Mouse (Mus musculus): ENCODE data around the gene Tspan17. TPM values are rescaled to one million over a fixed set of nuclear protein-coding genes. Genes with fewer than 3 reads are reported as not detected.
A peak's percentile ranks its signal among the peaks of the same experiment; 100 is the strongest.

The Tspan17 gene
- total RNA-seq, 1 experiment = 10.4 TPM

DNA sequence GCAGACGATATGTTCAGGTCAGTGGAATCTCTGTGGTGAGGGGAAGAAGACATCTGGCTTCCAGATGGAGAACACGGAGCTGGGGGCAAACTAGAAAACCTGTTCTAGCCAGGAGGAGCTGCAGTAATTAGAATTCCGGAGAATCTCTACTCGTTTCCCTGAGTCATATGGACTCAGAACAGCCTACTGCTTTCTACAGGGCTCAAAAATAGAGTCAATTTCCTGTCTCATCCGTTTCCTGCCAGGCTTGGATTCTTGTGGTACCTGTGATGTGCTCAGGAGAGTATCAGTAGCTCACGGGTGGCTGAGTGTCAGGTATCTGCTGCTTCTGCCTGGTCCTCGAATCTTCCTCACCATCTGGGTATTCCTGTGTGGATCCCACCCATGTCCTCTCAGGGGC lies 22.3 kb downstream of the Tspan17 start:
- H3K27ac ChIP-seq (ENCODE audit: insufficient read depth, low read depth, low read length, poor library complexity, severe bottlenecking) = no peak overlapping the region
- no peaks in the 10 kb centered on the region for H3K9me3 ChIP-seq (ENCODE audit: control insufficient read depth, insufficient read depth, low read depth, low read length)
- H3K9ac ChIP-seq (ENCODE audit: insufficient read depth, low read depth, low read length, poor library complexity, severe bottlenecking) = no peak overlapping the region
- no peak overlapping the region for H3K4me3 ChIP-seq (ENCODE audit: insufficient read depth in 1 of 2, low read depth in 1 of 2, low read length in 2 of 2, poor library complexity in 1 of 2, severe bottlenecking in 1 of 2)
- no peaks in the 10 kb centered on the region for H3K36me3 ChIP-seq (ENCODE audit: control insufficient read depth, insufficient read depth, low read length, poor library complexity, severe bottlenecking)
- in situ Hi-C loops (cut with MboI; ENCODE audit: low sequenced_read_pairs in 2 of 2, unreplicated experiment in 2 of 2) = no loop called here
- TF ChIP-seq CHD2 (IDR thresholded peaks at IDR 0.05; ENCODE audit: low read depth, low read length) (no peak), HCFC1 (IDR thresholded peaks at IDR 0.05; ENCODE audit: borderline replicate concordance, insufficient read depth, low read length) (no peak), ZC3H11A (IDR thresholded peaks at IDR 0.05; ENCODE audit: borderline replicate concordance, low read depth, low read length) (no peak), MAFK (IDR thresholded peaks at IDR 0.05; ENCODE audit: insufficient read depth, low read depth, low read length) (no peak), ZNF384 (IDR thresholded peaks at IDR 0.05; ENCODE audit: low read depth, low read length) (no peak)
- H3K4me1 ChIP-seq (ENCODE audit: control insufficient read depth in 2 of 2, insufficient read depth in 2 of 2, low read length in 2 of 2, poor library complexity in 1 of 2) = no peaks in the 10 kb centered on the region
- DNase-seq (ENCODE audit: low read depth, low spot score) = no peak

DNA sequence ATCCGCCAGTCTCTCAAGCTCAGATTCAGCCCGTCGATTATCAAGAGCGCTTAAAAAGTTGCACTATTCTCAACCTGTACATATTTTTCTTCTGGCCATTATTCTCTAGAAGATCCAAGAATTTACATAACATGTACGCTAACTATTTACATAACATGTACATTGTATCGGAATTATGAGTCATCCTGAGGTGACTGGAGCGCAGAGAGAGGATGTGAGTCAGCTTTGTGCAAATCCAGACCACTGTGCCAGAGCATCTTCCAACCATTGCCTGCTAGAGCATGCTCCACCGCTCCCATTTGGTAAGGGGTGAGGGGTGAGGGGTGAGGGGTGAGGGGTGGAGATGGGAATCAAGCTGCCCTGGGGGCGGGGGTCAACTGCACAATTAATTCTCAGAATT lies 24.2 kb downstream of the Tspan17 start:
- in situ Hi-C loops (cut with MboI; ENCODE audit: low sequenced_read_pairs in 2 of 2, unreplicated experiment in 2 of 2) = no loop called here
- no peak for TF ChIP-seq CHD2 (IDR thresholded peaks at IDR 0.05; ENCODE audit: low read depth, low read length)
- no peak for TF ChIP-seq ZC3H11A (IDR thresholded peaks at IDR 0.05; ENCODE audit: borderline replicate concordance, low read depth, low read length)
- no peak for TF ChIP-seq MAFK (IDR thresholded peaks at IDR 0.05; ENCODE audit: insufficient read depth, low read depth, low read length)
- TF ChIP-seq HCFC1 (IDR thresholded peaks at IDR 0.05; ENCODE audit: borderline replicate concordance, insufficient read depth, low read length) = no peak
- no peak for TF ChIP-seq ZNF384 (IDR thresholded peaks at IDR 0.05; ENCODE audit: low read depth, low read length)
- no peaks in the 10 kb centered on the region for H3K9me3 ChIP-seq (ENCODE audit: control insufficient read depth, insufficient read depth, low read depth, low read length)
- H3K27ac ChIP-seq (ENCODE audit: insufficient read depth, low read depth, low read length, poor library complexity, severe bottlenecking) = no peak overlapping the region
- no peak for DNase-seq (ENCODE audit: low read depth, low spot score)
- peaks cover 0 to 7% of the 10 kb centered on the region in 2 experiments; a peak in 2 of 4 replicates for H3K4me1 ChIP-seq (ENCODE audit: control insufficient read depth in 2 of 2, insufficient read depth in 2 of 2, low read length in 2 of 2, poor library complexity in 1 of 2)
- no peak overlapping the region for H3K9ac ChIP-seq (ENCODE audit: insufficient read depth, low read depth, low read length, poor library complexity, severe bottlenecking)
- H3K4me3 ChIP-seq (ENCODE audit: insufficient read depth in 1 of 2, low read depth in 1 of 2, low read length in 2 of 2, poor library complexity in 1 of 2, severe bottlenecking in 1 of 2) = no peak overlapping the region
- no peaks in the 10 kb centered on the region for H3K36me3 ChIP-seq (ENCODE audit: control insufficient read depth, insufficient read depth, low read length, poor library complexity, severe bottlenecking)

DNA sequence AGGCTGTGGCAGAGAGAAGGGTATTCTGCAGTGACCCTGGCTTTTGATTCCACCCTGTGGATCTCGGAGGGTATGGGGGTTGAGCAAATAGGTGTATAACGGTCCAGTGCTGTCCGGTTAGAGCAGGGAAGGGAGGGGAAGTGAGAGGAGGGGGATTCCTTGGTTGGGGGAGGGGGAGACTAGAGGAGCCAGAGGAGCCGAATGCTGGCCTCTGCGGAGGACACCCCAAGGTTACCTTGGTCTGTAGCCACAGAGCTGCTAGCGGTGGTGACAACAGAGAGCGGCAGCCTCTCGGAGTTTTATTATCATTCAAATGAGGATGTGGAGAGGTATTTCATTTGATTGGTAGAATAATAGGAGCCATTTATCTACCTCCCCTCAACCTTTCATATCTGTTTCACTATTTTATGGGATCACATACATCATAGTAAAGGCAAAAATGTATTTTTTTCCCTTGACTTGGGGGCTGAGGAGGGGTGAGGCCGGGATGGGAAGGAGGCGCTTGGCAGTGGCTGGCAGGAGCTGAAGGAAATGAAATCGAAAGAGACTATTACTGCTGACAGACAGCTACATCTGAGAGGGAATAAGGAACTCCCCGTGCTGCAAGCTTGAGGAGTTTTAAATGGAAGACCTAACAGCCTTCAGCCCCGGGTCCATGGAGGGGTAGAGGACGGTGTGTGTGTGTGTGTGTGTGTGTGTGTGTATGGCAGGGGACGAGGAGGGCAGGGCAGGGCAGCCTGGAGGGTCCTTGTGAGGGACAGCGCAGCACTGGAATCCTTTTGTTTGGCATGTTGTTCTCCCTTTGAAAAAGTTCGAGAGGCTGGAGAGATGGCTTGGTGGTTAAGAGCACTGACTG lies 29.4 kb downstream of the Tspan17 start:
- Histone ChIP-seq H3K9me3 (ENCODE audit: control insufficient read depth, insufficient read depth, low read depth, low read length) (no peaks in the 10 kb centered on the region), H3K4me3 (ENCODE audit: insufficient read depth in 1 of 2, low read depth in 1 of 2, low read length in 2 of 2, poor library complexity in 1 of 2, severe bottlenecking in 1 of 2) (peak overlapping the region in 1 of 2 experiments; percentile 15; a peak in 1 of 4 replicates), H3K9ac (ENCODE audit: insufficient read depth, low read depth, low read length, poor library complexity, severe bottlenecking) (no peak overlapping the region), H3K4me1 (ENCODE audit: control insufficient read depth in 2 of 2, insufficient read depth in 2 of 2, low read length in 2 of 2, poor library complexity in 1 of 2) (peaks cover 6 to 17% of the 10 kb centered on the region in 2 experiments; a peak in 3 of 4 replicates), H3K27ac (ENCODE audit: insufficient read depth, low read depth, low read length, poor library complexity, severe bottlenecking) (no peak overlapping the region), H3K36me3 (ENCODE audit: control insufficient read depth, insufficient read depth, low read length, poor library complexity, severe bottlenecking) (no peaks in the 10 kb centered on the region)
- no peak for TF ChIP-seq MAFK (IDR thresholded peaks at IDR 0.05; ENCODE audit: insufficient read depth, low read depth, low read length)
- TF ChIP-seq ZC3H11A (IDR thresholded peaks at IDR 0.05; ENCODE audit: borderline replicate concordance, low read depth, low read length) = no peak
- TF ChIP-seq HCFC1 (IDR thresholded peaks at IDR 0.05; ENCODE audit: borderline replicate concordance, insufficient read depth, low read length) = no peak
- no peak for TF ChIP-seq ZNF384 (IDR thresholded peaks at IDR 0.05; ENCODE audit: low read depth, low read length)
- TF ChIP-seq CHD2 (IDR thresholded peaks at IDR 0.05; ENCODE audit: low read depth, low read length) = no peak
- in situ Hi-C loops (cut with MboI; ENCODE audit: low sequenced_read_pairs in 2 of 2, unreplicated experiment in 2 of 2) = no loop called here
- no peak for DNase-seq (ENCODE audit: low read depth, low spot score)

DNA sequence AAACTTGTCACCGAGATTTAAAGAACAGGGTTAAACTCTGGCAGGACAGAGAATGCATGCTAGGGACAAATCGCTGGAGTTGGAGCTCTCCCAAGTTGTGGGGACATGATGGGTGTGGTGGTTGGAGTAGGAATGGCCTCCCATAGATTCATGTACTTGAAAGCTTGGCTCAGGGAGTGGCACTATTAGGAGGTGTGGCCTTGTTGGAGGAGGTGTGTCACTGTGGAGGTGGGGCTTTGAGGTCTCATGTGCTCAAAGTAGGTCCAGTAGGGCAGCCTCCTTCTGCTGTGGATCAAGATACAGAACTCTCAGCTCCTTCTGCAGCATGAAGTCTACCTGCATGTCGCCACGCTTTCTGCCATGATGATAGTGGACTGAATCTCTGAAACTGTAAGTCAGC lies 31.9 kb downstream of the Tspan17 start:
- in situ Hi-C loops (cut with MboI; ENCODE audit: low sequenced_read_pairs in 2 of 2, unreplicated experiment in 2 of 2) = no loop called here
- Histone ChIP-seq H3K27ac (ENCODE audit: insufficient read depth, low read depth, low read length, poor library complexity, severe bottlenecking) (no peak overlapping the region), H3K4me3 (ENCODE audit: insufficient read depth in 1 of 2, low read depth in 1 of 2, low read length in 2 of 2, poor library complexity in 1 of 2, severe bottlenecking in 1 of 2) (no peak overlapping the region), H3K36me3 (ENCODE audit: control insufficient read depth, insufficient read depth, low read length, poor library complexity, severe bottlenecking) (no peaks in the 10 kb centered on the region), H3K4me1 (ENCODE audit: control insufficient read depth in 2 of 2, insufficient read depth in 2 of 2, low read length in 2 of 2, poor library complexity in 1 of 2) (peaks cover 9 to 24% of the 10 kb centered on the region in 2 experiments), H3K9me3 (ENCODE audit: control insufficient read depth, insufficient read depth, low read depth, low read length) (no peaks in the 10 kb centered on the region), H3K9ac (ENCODE audit: insufficient read depth, low read depth, low read length, poor library complexity, severe bottlenecking) (no peak overlapping the region)
- no peak for DNase-seq (ENCODE audit: low read depth, low spot score)
- TF ChIP-seq HCFC1 (IDR thresholded peaks at IDR 0.05; ENCODE audit: borderline replicate concordance, insufficient read depth, low read length) (no peak), MAFK (IDR thresholded peaks at IDR 0.05; ENCODE audit: insufficient read depth, low read depth, low read length) (no peak)

All from ES-E14 (cell line).